Mouse (Mus musculus) MEL (cell line): ENCODE results near the gene Kcnh7. TPM values are rescaled to one million over a fixed set of nuclear protein-coding genes. Genes with fewer than 3 reads are reported as not detected.

ENCODE experiments used
- DNase-seq: peaks from one replicate; pipeline ENCODE4 v3.0.0; 2011; ENCODE audit warnings: low read depth, low spot score
- H3K27ac ChIP-seq: 2 replicates; pipeline ENCODE4 v1.5.1; 2012; ENCODE audit warnings: low read depth, mild to moderate bottlenecking, control low read depth, low read length, moderate library complexity; ENCODE audit not compliant: control insufficient read depth
- H3K27me3 ChIP-seq, 2 experiments: fragments of 150-350 bp in 1 of 2; sonication (generic) in 1 of 2; 2 replicates each; pipeline ENCODE4 v1.6.1; 2012; ENCODE audit warnings: low read length in 2 of 2, mild to moderate bottlenecking in 2 of 2, improper control_type of control experiment in 1 of 2, moderate library complexity in 1 of 2; ENCODE audit not compliant: insufficient read depth in 2 of 2, control insufficient read depth in 1 of 2
- H3K36me3 ChIP-seq, 2 experiments: 2 replicates each; pipeline ENCODE4 v1.6.1; 2012 to 2014; ENCODE audit warnings: low read length in 2 of 2, improper control_type of control experiment in 1 of 2, inconsistent platforms in 1 of 2, mild to moderate bottlenecking in 1 of 2; ENCODE audit not compliant: insufficient read depth in 2 of 2, control insufficient read depth in 1 of 2
- H3K4me1 ChIP-seq, 2 experiments: fragments of 150-350 bp in 1 of 2; sonication (generic) in 1 of 2; 2 replicates each; pipeline ENCODE4 v1.6.1; 2012; ENCODE audit warnings: low read length in 2 of 2, improper control_type of control experiment in 1 of 2, mild to moderate bottlenecking in 1 of 2; ENCODE audit not compliant: insufficient read depth in 2 of 2, control insufficient read depth in 1 of 2
- H3K4me3 ChIP-seq, 2 experiments: fragments of 150-350 bp in 1 of 2; sonication (generic) in 1 of 2; 2 replicates each; pipeline ENCODE4 v1.5.1; 2012; ENCODE audit warnings: low read depth in 2 of 2, low read length in 2 of 2, mild to moderate bottlenecking in 2 of 2, moderate library complexity in 2 of 2, control low read depth in 1 of 2, improper control_type of control experiment in 1 of 2; ENCODE audit not compliant: control insufficient read depth in 1 of 2, insufficient read depth in 1 of 2
- H3K79me2 ChIP-seq: 2 replicates; pipeline ENCODE4 v1.6.1; 2012; ENCODE audit warnings: mild to moderate bottlenecking, low read length, moderate library complexity; ENCODE audit not compliant: control insufficient read depth, poor library complexity, insufficient read depth
- H3K9ac ChIP-seq: 2 replicates; pipeline ENCODE4 v1.6.1; 2012; ENCODE audit warnings: low read depth, mild to moderate bottlenecking, control low read depth, low read length, moderate library complexity; ENCODE audit not compliant: control insufficient read depth, poor library complexity, severe bottlenecking
- H3K9me3 ChIP-seq: fragments of 150-350 bp; sonication (generic); replicated peaks from 2 replicates; pipeline ENCODE4 v1.6.1; 2012; ENCODE audit warnings: mild to moderate bottlenecking, low read length, improper control_type of control experiment, moderate library complexity; ENCODE audit not compliant: insufficient read depth
- BHLHE40 ChIP-seq: IDR thresholded peaks from 2 replicates; pipeline ENCODE4 v1.6.1; 2012; ENCODE audit warnings: low read depth, mild to moderate bottlenecking, inconsistent platforms, low read length, improper control_type of control experiment, borderline replicate concordance
- CHD2 ChIP-seq: IDR thresholded peaks from 2 replicates; pipeline ENCODE4 v1.6.1; 2011; ENCODE audit warnings: low read length, improper control_type of control experiment
- HCFC1 ChIP-seq: IDR thresholded peaks from 2 replicates; pipeline ENCODE4 v1.6.1; 2012; ENCODE audit warnings: low read depth, mild to moderate bottlenecking, inconsistent platforms, low read length, improper control_type of control experiment, moderate library complexity
- MAFK ChIP-seq: IDR thresholded peaks from 2 replicates; pipeline ENCODE4 v1.6.1; 2011; ENCODE audit warnings: low read depth, mild to moderate bottlenecking, low read length, improper control_type of control experiment, borderline replicate concordance
- MAX ChIP-seq: IDR thresholded peaks from 2 replicates; pipeline ENCODE4 v1.6.1; 2011; ENCODE audit warnings: low read length, improper control_type of control experiment
- MAZ ChIP-seq: IDR thresholded peaks from 2 replicates; pipeline ENCODE4 v1.6.1; 2012; ENCODE audit warnings: low read depth, mild to moderate bottlenecking, inconsistent platforms, low read length, improper control_type of control experiment
- MEF2A ChIP-seq: IDR thresholded peaks from 2 replicates; pipeline ENCODE4 v1.6.1; 2014; ENCODE audit warnings: low read depth, mild to moderate bottlenecking, inconsistent platforms, low read length, improper control_type of control experiment; ENCODE audit not compliant: poor library complexity, insufficient replicate concordance, severe bottlenecking; ENCODE audit errors: extremely low read depth
- MXI1 ChIP-seq: IDR thresholded peaks from 2 replicates; pipeline ENCODE4 v1.6.1; 2011; ENCODE audit warnings: mild to moderate bottlenecking, low read depth, low read length, improper control_type of control experiment
- MYB ChIP-seq: IDR thresholded peaks from 2 replicates; pipeline ENCODE4 v1.6.1; 2011; ENCODE audit warnings: mild to moderate bottlenecking, low read depth, low read length, improper control_type of control experiment
- NELFE ChIP-seq: IDR thresholded peaks from 2 replicates; pipeline ENCODE4 v1.6.1; 2011; ENCODE audit warnings: low read depth, low read length, improper control_type of control experiment
- NRF1 ChIP-seq: IDR thresholded peaks from 2 replicates; pipeline ENCODE4 v1.6.1; 2014; ENCODE audit warnings: low read depth, mild to moderate bottlenecking, inconsistent platforms, low read length, improper control_type of control experiment, moderate library complexity; ENCODE audit not compliant: poor library complexity, insufficient read depth, severe bottlenecking
- POLR2A ChIP-seq, 2 experiments: IDR thresholded peaks; 2 replicates each; pipeline ENCODE4 v1.6.1; 2011 to 2012; ENCODE audit warnings: low read length in 2 of 2, mild to moderate bottlenecking in 2 of 2, control low read depth in 1 of 2, improper control_type of control experiment in 1 of 2, low read depth in 1 of 2, moderate library complexity in 1 of 2; ENCODE audit not compliant: control insufficient read depth in 1 of 2, insufficient read depth in 1 of 2, poor library complexity in 1 of 2
- POLR2AphosphoS5 ChIP-seq: IDR thresholded peaks from 2 replicates; pipeline ENCODE4 v1.6.1; 2012; ENCODE audit warnings: low read depth, borderline replicate concordance, mild to moderate bottlenecking, inconsistent platforms, low read length, moderate library complexity, mixed read lengths
- RAD21 ChIP-seq: IDR thresholded peaks from 2 replicates; pipeline ENCODE4 v1.6.1; 2011; ENCODE audit warnings: mild to moderate bottlenecking, low read depth, low read length, improper control_type of control experiment
- SIN3A ChIP-seq: IDR thresholded peaks from 2 replicates; pipeline ENCODE4 v1.6.1; 2012; ENCODE audit warnings: low read length, improper control_type of control experiment, inconsistent platforms
- USF1 ChIP-seq: IDR thresholded peaks from 2 replicates; pipeline ENCODE4 v1.6.1; 2014; ENCODE audit warnings: low read depth, mild to moderate bottlenecking, inconsistent platforms, low read length, improper control_type of control experiment, moderate library complexity
- ZMIZ1 ChIP-seq: IDR thresholded peaks from 2 replicates; pipeline ENCODE4 v1.6.1; 2012; ENCODE audit warnings: low read depth, mild to moderate bottlenecking, inconsistent platforms, low read length, improper control_type of control experiment, moderate library complexity
- polyA plus RNA-seq, 2 experiments: library from polyadenylated mRNA; stranded (reverse) in 1 of 2; unstranded in 1 of 2; fragments of >175 nt in 1 of 2; fragments of >200 nt in 1 of 2; gene quantifications; 2 replicates each; pipeline versions ENCODE4 v1.2.1 to v1.2.4; 2012; ENCODE audit warnings: low replicate concordance in 2 of 2, low read depth in 1 of 2; ENCODE audit not compliant: insufficient read length in 2 of 2, insufficient read depth in 1 of 2, missing spikeins in 1 of 2
- total RNA-seq: library from RNA; depleted of rRNA; stranded (reverse); fragments of 300-350 nt; gene quantifications from 2 replicates; pipeline ENCODE4 v1.2.3, GENCODE M21; 2012

The Kcnh7 gene
- total and polyA plus RNA-seq, 3 experiments, result under 0.01 to 0.13 TPM; not detected in 1

DNA sequence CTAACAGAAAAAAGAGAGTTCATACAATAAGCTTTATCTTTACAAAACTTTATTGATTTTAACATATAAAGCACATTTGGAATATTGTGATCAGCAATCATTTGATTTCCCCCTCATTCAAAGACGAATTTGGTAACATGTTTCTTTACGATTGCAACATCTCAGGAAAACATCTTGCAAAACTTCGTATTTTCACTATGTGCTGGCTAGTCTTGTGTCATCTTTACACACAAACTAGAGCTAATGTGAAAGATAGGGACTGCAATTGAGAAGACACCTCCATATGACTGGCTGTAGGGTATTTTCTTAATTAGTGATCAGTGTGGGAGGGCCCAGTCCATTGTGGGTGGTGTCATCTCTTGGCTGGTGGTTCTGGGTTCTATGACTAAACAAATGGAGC lies 477.8 kb downstream of the Kcnh7 start:
- DNase-seq, result no peak
- H3K79me2 ChIP-seq, result no peaks in the 10 kb centered on the region
- no peaks in the 10 kb centered on the region for H3K4me1 ChIP-seq
- no peak for TF ChIP-seq MAZ
- TF ChIP-seq MAFK, result no peak
- no peak for TF ChIP-seq HCFC1
- TF ChIP-seq BHLHE40, result no peak
- TF ChIP-seq MEF2A, result no peak
- TF ChIP-seq MYB, result no peak
- H3K9me3 ChIP-seq, result no peaks in the 10 kb centered on the region
- H3K27ac ChIP-seq, result no peak overlapping the region
- no peak overlapping the region for H3K9ac ChIP-seq
- H3K27me3 ChIP-seq, result no peaks in the 10 kb centered on the region
- H3K36me3 ChIP-seq, result no peaks in the 10 kb centered on the region
- no peak overlapping the region for H3K4me3 ChIP-seq

DNA sequence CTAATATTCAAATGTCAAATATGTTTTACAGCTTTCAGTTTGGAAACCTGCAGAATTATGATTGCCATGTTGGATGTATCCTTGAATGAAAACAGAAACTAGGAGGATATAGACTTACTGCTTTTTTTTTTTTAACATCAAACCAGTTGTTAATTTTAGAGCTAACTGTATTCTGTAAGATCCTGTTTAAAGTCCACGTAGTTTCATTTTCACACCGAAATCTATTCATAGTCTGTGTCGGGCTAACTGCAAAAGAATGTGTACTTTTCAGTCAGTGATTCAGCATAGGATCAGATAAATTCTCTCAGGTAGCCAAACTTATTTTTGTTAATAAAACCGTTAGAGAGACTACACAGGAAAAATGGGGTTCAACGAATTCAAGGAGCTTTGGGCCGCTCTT lies 498.2 kb downstream of the Kcnh7 start:
- H3K27ac ChIP-seq, result no peak overlapping the region
- no peaks in the 10 kb centered on the region for H3K9me3 ChIP-seq
- H3K79me2 ChIP-seq, result no peaks in the 10 kb centered on the region
- no peak overlapping the region for H3K9ac ChIP-seq
- peaks cover 6 to 10% of the 10 kb centered on the region in 2 experiments for H3K4me1 ChIP-seq
- TF ChIP-seq RAD21, result no peak
- TF ChIP-seq NRF1, result no peak
- no peak for TF ChIP-seq MAX
- TF ChIP-seq ZMIZ1, result no peak
- TF ChIP-seq CHD2, result no peak
- TF ChIP-seq POLR2AphosphoS5, result no peak
- no peak for TF ChIP-seq MXI1
- TF ChIP-seq HCFC1, result no peak
- no peak for TF ChIP-seq NELFE
- no peak for TF ChIP-seq MYB
- TF ChIP-seq POLR2A (IDR thresholded peaks at IDR 0.05; ENCODE audit: control insufficient read depth in 1 of 2, insufficient read depth in 1 of 2, low read depth in 1 of 2, low read length in 2 of 2, poor library complexity in 1 of 2), result no peak
- TF ChIP-seq SIN3A, result no peak
- TF ChIP-seq USF1, result no peak
- TF ChIP-seq, all 39 proteins: peak for 0
- no peak overlapping the region for H3K4me3 ChIP-seq
- peak; percentile 7 for DNase-seq
- H3K36me3 ChIP-seq, result peaks cover 0 to 5% of the 10 kb centered on the region in 2 experiments
- H3K27me3 ChIP-seq, result no peaks in the 10 kb centered on the region
